Mouse (Mus musculus) kidney, adult 2 months (tissue): ENCODE data around the gene Atxn10. TPM values are rescaled to one million over a fixed set of nuclear protein-coding genes. Genes with fewer than 3 reads are reported as not detected.

Experiments used
- DNase-seq: peaks from one replicate; pipeline ENCODE4 v3.0.0; 2021
- H3K27ac ChIP-seq: fragments of 200-500 bp; 2 replicates; pipeline ENCODE4 v1.5.1; 2012; ENCODE audit warnings: low read depth, low read length, control low read depth, inconsistent platforms; ENCODE audit not compliant: insufficient read depth
- H3K27me3 ChIP-seq: fragments of 200-500 bp; replicated peaks from 2 replicates; pipeline ENCODE4 v1.6.1; 2012; ENCODE audit warnings: mild to moderate bottlenecking, moderate library complexity, low read length, inconsistent platforms; ENCODE audit not compliant: control insufficient read depth, insufficient read depth
- H3K36me3 ChIP-seq: fragments of 200-500 bp; 2 replicates; pipeline ENCODE4 v1.6.1; 2012; ENCODE audit warnings: mild to moderate bottlenecking, moderate library complexity, low read length, inconsistent platforms; ENCODE audit not compliant: control insufficient read depth, insufficient read depth
- H3K4me1 ChIP-seq: fragments of 200-500 bp; 2 replicates; pipeline ENCODE4 v1.6.1; 2011; ENCODE audit warnings: low read length; ENCODE audit not compliant: control insufficient read depth, insufficient read depth
- H3K4me3 ChIP-seq: fragments of 200-500 bp; 2 replicates; pipeline ENCODE4 v1.5.1; 2011; ENCODE audit warnings: mild to moderate bottlenecking, low read depth, low read length, control low read depth; ENCODE audit not compliant: insufficient read depth
- CTCF ChIP-seq: fragments of 200-500 bp; conservative IDR thresholded peaks from 2 replicates; pipeline ENCODE4 v1.5.1; 2011; ENCODE audit warnings: low read depth, mild to moderate bottlenecking, control low read depth, low read length, moderate library complexity, mixed read lengths; ENCODE audit not compliant: insufficient read depth, insufficient read length
- POLR2A ChIP-seq: fragments of 200-500 bp; IDR thresholded peaks from one replicate; pipeline ENCODE4 v1.6.1; 2011; ENCODE audit warnings: low read depth, low read length, control low read depth
- WGBS: fragments of 180-500 bp; shearing (Covaris S2); methylation state at CpG from one replicate; pipeline ENCODE4 v1.1.7; 2018; 5-methylcytosine and 5-hydroxymethylcytosine counted together
- polyA plus RNA-seq: library from polyadenylated mRNA; depleted of rRNA; stranded (reverse); fragments of >200 nt; gene quantifications from 2 replicates; pipeline ENCODE4 v1.2.3, GENCODE M21; 2012

The Atxn10 gene
- polyA plus RNA-seq, 1 experiment, result 68.2 TPM

DNA sequence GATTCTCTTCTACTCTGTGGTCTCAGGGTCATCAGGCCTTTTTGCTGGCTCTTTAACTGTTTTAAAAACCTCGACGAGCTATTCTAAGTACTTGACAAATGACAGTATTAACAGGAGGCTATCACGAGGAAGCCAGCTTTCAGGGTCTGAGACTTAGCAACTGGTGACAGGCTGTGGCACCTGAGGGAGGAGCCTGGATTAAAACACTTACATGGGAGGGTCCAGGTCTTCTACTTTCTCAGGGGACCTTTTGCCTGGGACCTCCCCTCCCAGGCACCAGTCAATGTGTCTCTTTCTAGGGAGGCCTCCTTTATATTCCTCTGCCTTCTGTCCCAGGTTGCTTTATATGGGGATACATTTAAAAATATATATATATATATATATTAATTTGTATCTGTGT lies 1.8 kb upstream of the Atxn10 start:
- DNase-seq, result no peak
- Histone ChIP-seq H3K27me3 (no peaks in the 10 kb centered on the region), H3K27ac (no peak overlapping the region), H3K4me3 (no peak overlapping the region), H3K36me3 (no peaks in the 10 kb centered on the region; the same call in 1 of the 2 replicates), H3K4me1 (peaks cover 10% of the 10 kb centered on the region)
- 65% methylated on average over 3 of the region's 3 CpGs for WGBS
- TF ChIP-seq CTCF, result no peak
- TF ChIP-seq POLR2A, result no peak

DNA sequence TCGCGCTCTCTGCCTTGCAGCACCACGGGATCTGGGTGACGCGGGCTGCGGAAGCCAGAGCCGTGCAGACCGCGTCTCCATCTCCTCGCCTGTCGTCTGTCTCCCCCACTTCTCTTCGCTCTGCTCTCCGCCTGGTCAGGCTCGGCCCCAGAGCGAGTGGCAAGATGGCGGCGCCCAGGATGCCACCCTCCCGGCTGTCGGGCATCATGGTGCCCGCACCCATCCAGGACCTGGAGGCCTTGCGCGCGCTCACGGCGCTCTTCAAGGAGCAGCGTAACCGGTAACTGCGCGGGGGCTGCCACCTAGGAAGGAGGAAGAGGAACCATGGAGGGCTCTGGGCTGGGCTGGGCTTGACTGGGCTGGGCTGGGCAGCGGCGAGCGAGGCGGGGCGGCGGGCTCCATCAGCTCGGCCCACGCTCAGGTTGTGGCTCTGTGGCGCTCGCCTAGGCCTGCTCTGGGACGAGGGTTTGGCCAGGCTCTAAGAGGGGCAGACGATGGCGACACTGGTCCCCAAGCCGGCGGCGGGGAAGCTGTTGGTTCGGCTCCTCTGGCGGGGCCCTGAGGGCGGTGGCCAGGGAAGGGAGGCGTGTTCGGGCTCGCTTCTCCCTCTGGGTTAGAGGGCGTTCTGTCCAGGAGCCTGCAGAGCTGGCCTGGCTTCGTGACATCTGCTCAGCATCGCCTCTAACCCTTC lies 401 bp downstream of the Atxn10 start:
- TF ChIP-seq POLR2A, result peak; percentile 12
- TF ChIP-seq CTCF, result no peak
- peak overlapping the region; percentile 95 for H3K27ac ChIP-seq
- peak; percentile 69 for DNase-seq
- under 1% methylated on average over 54 of the region's 54 CpGs for WGBS
- no peaks in the 10 kb centered on the region; the same call in 1 of the 2 replicates for H3K36me3 ChIP-seq
- no peaks in the 10 kb centered on the region for H3K27me3 ChIP-seq
- peaks cover 10% of the 10 kb centered on the region for H3K4me1 ChIP-seq
- H3K4me3 ChIP-seq, result peak overlapping the region; percentile 97

- no peak overlapping the region for H3K27ac ChIP-seq
- 40% methylated on average over 9 of the region's 9 CpGs for WGBS
- no peak for DNase-seq
- peaks cover 10% of the 10 kb centered on the region for H3K4me1 ChIP-seq
- H3K27me3 ChIP-seq, result no peaks in the 10 kb centered on the region
- TF ChIP-seq POLR2A (no peak), CTCF (no peak)
- no peaks in the 10 kb centered on the region; the same call in 1 of the 2 replicates for H3K36me3 ChIP-seq
- peak overlapping the region; percentile 97 for H3K4me3 ChIP-seq
These were observed 1.2 kb downstream of the Atxn10 start for GRCm38 (mm10) chr15:85337219-85337618.

DNA sequence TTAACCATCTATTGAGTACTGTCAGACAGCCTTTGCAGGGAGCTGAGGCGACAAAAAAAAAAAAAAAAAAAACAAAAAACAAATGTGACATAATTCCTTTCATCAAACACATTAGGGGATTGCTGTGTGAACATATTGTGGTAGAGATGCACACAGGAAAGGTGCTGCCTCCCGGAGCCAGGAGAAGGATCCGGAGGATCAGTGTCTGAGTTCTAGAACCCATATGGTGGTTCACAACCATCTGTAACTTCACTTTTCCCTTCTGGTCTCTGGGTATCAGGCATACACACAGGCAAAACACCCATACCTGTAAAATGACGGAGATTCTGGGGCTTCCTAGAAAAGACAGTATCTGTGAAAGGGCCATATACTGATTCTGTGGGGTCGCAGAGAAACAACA lies 1.9 kb downstream of the Atxn10 start:
- 87% methylated on average over 5 of the region's 5 CpGs for WGBS
- Histone ChIP-seq H3K27me3 (no peaks in the 10 kb centered on the region), H3K4me1 (peaks cover 10% of the 10 kb centered on the region), H3K27ac (no peak overlapping the region), H3K4me3 (no peak overlapping the region), H3K36me3 (no peaks in the 10 kb centered on the region; the same call in 1 of the 2 replicates)
- TF ChIP-seq CTCF (no peak), POLR2A (no peak)
- no peak for DNase-seq

GRCm38 (mm10) chr15:85342246-85342645 lies 6.2 kb downstream of the Atxn10 start:
- no peak overlapping the region for H3K4me3 ChIP-seq
- 97% methylated on average over 2 of the region's 2 CpGs for WGBS
- no peaks in the 10 kb centered on the region; the same call in 1 of the 2 replicates for H3K36me3 ChIP-seq
- no peak overlapping the region for H3K27ac ChIP-seq
- H3K4me1 ChIP-seq, result peaks cover 5% of the 10 kb centered on the region
- TF ChIP-seq POLR2A, result no peak
- TF ChIP-seq CTCF, result no peak
- no peak for DNase-seq
- H3K27me3 ChIP-seq, result no peaks in the 10 kb centered on the region

DNA sequence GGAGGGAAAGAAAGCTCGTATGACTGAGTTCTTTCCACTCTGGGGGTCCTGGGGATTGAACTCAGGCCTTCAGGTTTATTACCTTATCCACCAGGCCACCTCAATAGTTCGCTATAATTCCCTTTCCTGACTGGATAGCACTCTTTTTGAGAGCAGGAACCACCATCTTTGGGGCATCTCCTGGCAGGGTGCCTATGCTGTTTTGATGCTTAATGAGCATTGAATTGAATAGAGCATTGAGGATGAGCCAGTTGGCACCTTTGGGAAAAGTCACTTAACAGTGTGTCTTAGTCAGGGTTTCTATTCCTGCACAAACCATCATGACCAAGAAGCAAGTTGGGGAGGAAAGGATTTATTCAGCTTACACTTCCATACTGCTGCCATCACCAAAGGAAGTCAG lies 8.6 kb downstream of the Atxn10 start:
- no peaks in the 10 kb centered on the region for H3K36me3 ChIP-seq
- no peaks in the 10 kb centered on the region for H3K27me3 ChIP-seq
- no peak for DNase-seq
- WGBS, result 73% methylated on average over 2 of the region's 2 CpGs
- TF ChIP-seq POLR2A (no peak), CTCF (no peak)
- no peak overlapping the region for H3K4me3 ChIP-seq
- H3K27ac ChIP-seq, result no peak overlapping the region
- no peaks in the 10 kb centered on the region for H3K4me1 ChIP-seq

GRCm38 (mm10) chr15:85347058-85347700 lies 11.1 kb downstream of the Atxn10 start:
- H3K4me1 ChIP-seq, result no peaks in the 10 kb centered on the region
- TF ChIP-seq CTCF (no peak), POLR2A (no peak)

GRCm38 (mm10) chr15:85350144-85350543 lies 14.1 kb downstream of the Atxn10 start:
- no peak overlapping the region for H3K4me3 ChIP-seq
- H3K36me3 ChIP-seq, result no peaks in the 10 kb centered on the region
- DNase-seq, result no peak
- no peak overlapping the region for H3K27ac ChIP-seq
- H3K27me3 ChIP-seq, result no peaks in the 10 kb centered on the region
- H3K4me1 ChIP-seq, result peaks cover 3% of the 10 kb centered on the region; the same call in 1 of the 2 replicates
- TF ChIP-seq CTCF, result no peak
- no peak for TF ChIP-seq POLR2A
- WGBS, result 92% methylated on average over 2 of the region's 2 CpGs

More at GRCm38 (mm10) chr15:85347058-85347700, 11.1 kb downstream of the Atxn10 start:
- DNase-seq, result no peak
- Histone ChIP-seq H3K27ac (no peak overlapping the region), H3K36me3 (no peaks in the 10 kb centered on the region), H3K27me3 (no peaks in the 10 kb centered on the region), H3K4me3 (no peak overlapping the region)
- 83% methylated on average over 6 of the region's 6 CpGs for WGBS
